Mouse (Mus musculus): Measurements from ENCODE around the gene Slc25a21. TPM values are rescaled to one million over a fixed set of nuclear protein-coding genes. Genes with fewer than 3 reads are reported as not detected.

The Slc25a21 gene
- total RNA-seq, 2 experiments from 2014 or later, result 0.38 to 0.53 TPM

- no peak for DNase-seq (ENCODE audit: low spot score in 2 of 2)
These were observed 417.7 kb downstream of the Slc25a21 start for GRCm38 (mm10) chr12:56779621-56780020.

GRCm38 (mm10) chr12:56773941-56774340 is 423.3 kb downstream of the Slc25a21 start:
- DNase-seq (ENCODE audit: low spot score in 2 of 2), result no peak

- no peak for DNase-seq (ENCODE audit: low spot score in 2 of 2)
These were observed 427.9 kb downstream of the Slc25a21 start for GRCm38 (mm10) chr12:56769421-56769820.

- DNase-seq (ENCODE audit: low spot score in 2 of 2), result no peak
These were observed 429.8 kb downstream of the Slc25a21 start for GRCm38 (mm10) chr12:56767474-56767873.

- DNase-seq (ENCODE audit: low spot score in 2 of 2), result no peak
These were observed 460.2 kb downstream of the Slc25a21 start for GRCm38 (mm10) chr12:56737104-56737503.

GRCm38 (mm10) chr12:56727631-56728030 is 469.6 kb downstream of the Slc25a21 start:
- no peak for DNase-seq (ENCODE audit: low spot score in 2 of 2)

GRCm38 (mm10) chr12:56718707-56719051 is 478.6 kb downstream of the Slc25a21 start:
- DNase-seq (ENCODE audit: low spot score in 2 of 2), result no peak

- no peak for DNase-seq (ENCODE audit: low spot score in 2 of 2)
These were observed 479.1 kb downstream of the Slc25a21 start for GRCm38 (mm10) chr12:56717971-56718706.

- DNase-seq (ENCODE audit: low spot score in 2 of 2), result no peak
These were observed 496.3 kb downstream of the Slc25a21 start for GRCm38 (mm10) chr12:56701004-56701403.

GRCm38 (mm10) chr12:56699915-56700900 is 497.1 kb downstream of the Slc25a21 start:
- DNase-seq (ENCODE audit: low spot score in 2 of 2), result no peak

- no peak for DNase-seq (ENCODE audit: low spot score in 2 of 2)
These were observed 497.9 kb downstream of the Slc25a21 start for GRCm38 (mm10) chr12:56699351-56699750.

GRCm38 (mm10) chr12:56698191-56698980 is 498.9 kb downstream of the Slc25a21 start:
- no peak for DNase-seq (ENCODE audit: low spot score in 2 of 2)

GRCm38 (mm10) chr12:56697785-56698184 is 499.5 kb downstream of the Slc25a21 start:
- DNase-seq (ENCODE audit: low spot score in 2 of 2), result no peak

GRCm38 (mm10) chr12:56697011-56697740 is 500.1 kb downstream of the Slc25a21 start:
- DNase-seq (ENCODE audit: low spot score in 2 of 2), result no peak

GRCm38 (mm10) chr12:56696174-56697010 is 500.9 kb downstream of the Slc25a21 start:
- DNase-seq (ENCODE audit: low spot score in 2 of 2), result no peak

- peak; percentile 57 to 63 for DNase-seq (ENCODE audit: low spot score in 2 of 2)
These were observed 501.7 kb downstream of the Slc25a21 start for GRCm38 (mm10) chr12:56695358-56696173.

GRCm38 (mm10) chr12:56694936-56695335 is 502.3 kb downstream of the Slc25a21 start:
- DNase-seq (ENCODE audit: low spot score in 2 of 2), result no peak

GRCm38 (mm10) chr12:56694361-56694760 is 502.9 kb downstream of the Slc25a21 start:
- no peak for DNase-seq (ENCODE audit: low spot score in 2 of 2)
